ENCODE assay signal across 26 mouse cellular contexts in the genomic region with DNA sequence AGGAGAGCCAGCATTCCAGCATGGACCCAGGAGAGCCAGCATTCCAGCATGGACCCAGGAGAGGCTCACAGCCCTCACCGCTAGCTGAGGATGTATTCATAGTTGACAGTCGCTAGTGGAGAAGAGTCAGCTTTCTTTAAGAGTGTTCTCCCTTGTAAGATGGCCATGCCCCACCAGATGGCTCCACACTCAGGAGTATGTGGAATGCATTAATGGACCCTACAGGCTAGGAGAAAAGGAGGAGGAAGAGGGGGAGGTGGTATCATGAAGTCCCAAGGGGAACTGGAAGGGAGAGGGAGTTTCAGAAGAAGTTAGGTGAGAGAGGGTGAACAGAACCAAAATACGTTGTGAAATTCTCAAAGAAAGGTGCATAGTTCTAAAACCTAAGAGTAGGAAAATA. TPM values are rescaled to one million over a fixed set of nuclear protein-coding genes. Genes with fewer than 3 reads are reported as not detected.
DNase-seq lines count a peak whose midpoint lies in the region; ATAC-seq and TF ChIP-seq lines count a peak whose summit lies in the region.
"Had no signal": no experiment of that assay in that cellular context is flagged by ENCODE, and none has a peak within 500 bp of the region (broad histone marks: within the 10 kb centered on the region; RNA-seq: fewer than 3 reads in every experiment).

No protein-coding gene starts in this region.

- DNase-seq in midbrain, embryonic 11.5 days (ENCODE audit: low spot score, missing footprints): peak; percentile 81
- peak; percentile 24 for DNase-seq in NIH3T3 (ENCODE audit: low read depth)
- DNase-seq in stomach, postnatal 0 days (ENCODE audit: low spot score): no peak
- no peak for DNase-seq in left cerebral cortex, adult 11 months (ENCODE audit: low spot score)
- DNase-seq: adrenal gland, adult 2 months; cerebellum, adult 11-12 months; cerebellum, postnatal 14 days; gastrocnemius, postnatal 36 days; heart, postnatal 4 days; kidney, adult 9 months; kidney, postnatal 36 days; lung, postnatal 10 days had no signal

- 5% methylated on average over 3 of the region's 3 CpGs for WGBS in intestine, postnatal 0 days
- WGBS in intestine, embryonic 15.5 days: 6% methylated on average over 3 of the region's 3 CpGs
- WGBS in midbrain, embryonic 11.5 days: 11% methylated on average over 3 of the region's 3 CpGs
- 3% methylated on average over 3 of the region's 3 CpGs for WGBS in midbrain, embryonic 13.5 days
- 13% methylated on average over 3 of the region's 3 CpGs for WGBS in stomach, postnatal 0 days

- ATAC-seq in intestine, postnatal 0 days: no peak
- no peak for ATAC-seq in intestine, embryonic 15.5 days
- no peak for ATAC-seq in midbrain, embryonic 11.5 days (ENCODE audit: low FRiP score)
- ATAC-seq in midbrain, embryonic 13.5 days: no peak
- no peak for ATAC-seq in stomach, postnatal 0 days (ENCODE audit: low FRiP score, low TSS enrichment)
- ATAC-seq: midbrain, embryonic 16.5 days had no signal

- H3K4me2 ChIP-seq in intestine, postnatal 0 days (replicated peaks; ENCODE audit: low read depth): no peak overlapping the region
- H3K4me2 ChIP-seq in intestine, embryonic 15.5 days (replicated peaks): no peak overlapping the region
- H3K4me2 ChIP-seq in midbrain, embryonic 11.5 days: no peak overlapping the region
- no peak overlapping the region for H3K4me2 ChIP-seq in midbrain, embryonic 13.5 days (replicated peaks)
- no peak overlapping the region for H3K4me2 ChIP-seq in stomach, postnatal 0 days (replicated peaks; ENCODE audit: low read depth)
- H3K4me2 ChIP-seq: heart, embryonic 15.5 days; limb, embryonic 15.5 days; liver, embryonic 15.5 days had no signal

- H3K4me3 ChIP-seq in intestine, postnatal 0 days (ENCODE audit: low read depth, low read length): no peak overlapping the region
- H3K4me3 ChIP-seq in intestine, embryonic 15.5 days (replicated peaks): no peak overlapping the region
- no peak overlapping the region for H3K4me3 ChIP-seq in midbrain, embryonic 11.5 days (ENCODE audit: low read depth, low read length)
- H3K4me3 ChIP-seq in midbrain, embryonic 13.5 days (replicated peaks): no peak overlapping the region
- no peak overlapping the region for H3K4me3 ChIP-seq in stomach, postnatal 0 days (ENCODE audit: low read depth, low read length)
- H3K4me3 ChIP-seq: forebrain, embryonic 10.5 days; heart, embryonic 15.5 days; limb, embryonic 15.5 days; liver, embryonic 15.5 days; megakaryocyte, embryonic 14.5 days had no signal

- peaks cover 95% of the 10 kb centered on the region for H3K27me3 ChIP-seq in intestine, postnatal 0 days (replicated peaks; ENCODE audit: control insufficient read depth, insufficient read depth, low read length)
- H3K27me3 ChIP-seq in intestine, embryonic 15.5 days (replicated peaks): peaks cover 93% of the 10 kb centered on the region
- peaks cover 93% of the 10 kb centered on the region for H3K27me3 ChIP-seq in midbrain, embryonic 11.5 days (ENCODE audit: control insufficient read depth, insufficient read depth, low read length)
- peaks cover 98% of the 10 kb centered on the region for H3K27me3 ChIP-seq in midbrain, embryonic 13.5 days
- peaks cover 24% of the 10 kb centered on the region for H3K27me3 ChIP-seq in stomach, postnatal 0 days (ENCODE audit: control insufficient read depth, insufficient read depth, low read length)

- TF ChIP-seq CTCF in intestine, postnatal 0 days (IDR thresholded peaks at IDR 0.05; ENCODE audit: low read depth): peak; percentile 49
- TF ChIP-seq CTCF in stomach, postnatal 0 days (IDR thresholded peaks at IDR 0.05; ENCODE audit: low read depth): peak; percentile 46

- no peak overlapping the region for H3K27ac ChIP-seq in intestine, postnatal 0 days (ENCODE audit: low read depth, low read length)
- H3K27ac ChIP-seq in intestine, embryonic 15.5 days: no peak overlapping the region
- H3K27ac ChIP-seq in midbrain, embryonic 11.5 days (ENCODE audit: low read depth, low read length): no peak overlapping the region
- H3K27ac ChIP-seq in midbrain, embryonic 13.5 days: no peak overlapping the region
- no peak overlapping the region for H3K27ac ChIP-seq in stomach, postnatal 0 days (replicated peaks)
- H3K27ac ChIP-seq: forebrain, embryonic 10.5 days; heart, embryonic 15.5 days; limb, embryonic 15.5 days; liver, embryonic 15.5 days had no signal

- TF ChIP-seq EP300 in stomach, postnatal 0 days (optimal IDR thresholded peaks at IDR 0.05): no peak

- H3K9ac ChIP-seq in intestine, postnatal 0 days (ENCODE audit: low read depth, low read length): no peak overlapping the region
- H3K9ac ChIP-seq in intestine, embryonic 15.5 days: no peak overlapping the region
- H3K9ac ChIP-seq in midbrain, embryonic 11.5 days (ENCODE audit: low read length): no peak overlapping the region
- H3K9ac ChIP-seq in midbrain, embryonic 13.5 days (replicated peaks): no peak overlapping the region
- H3K9ac ChIP-seq in stomach, postnatal 0 days (ENCODE audit: low read length): no peak overlapping the region
- H3K9ac ChIP-seq: heart, embryonic 15.5 days; limb, embryonic 15.5 days; liver, embryonic 15.5 days had no signal

- H3K36me3 ChIP-seq in intestine, postnatal 0 days (ENCODE audit: control insufficient read depth, insufficient read depth): no peaks in the 10 kb centered on the region
- no peaks in the 10 kb centered on the region for H3K36me3 ChIP-seq in intestine, embryonic 15.5 days
- no peaks in the 10 kb centered on the region for H3K36me3 ChIP-seq in midbrain, embryonic 11.5 days (ENCODE audit: control insufficient read depth, insufficient read depth, low read length)
- H3K36me3 ChIP-seq in midbrain, embryonic 13.5 days: no peaks in the 10 kb centered on the region
- H3K36me3 ChIP-seq in stomach, postnatal 0 days (ENCODE audit: control insufficient read depth, insufficient read depth, low read length): no peaks in the 10 kb centered on the region
- H3K36me3 ChIP-seq: forebrain, embryonic 10.5 days; heart, embryonic 15.5 days; limb, embryonic 15.5 days; liver, embryonic 15.5 days had no signal

- H3K9me3 ChIP-seq in intestine, postnatal 0 days (ENCODE audit: control insufficient read depth): no peaks in the 10 kb centered on the region
- no peaks in the 10 kb centered on the region for H3K9me3 ChIP-seq in intestine, embryonic 15.5 days
- H3K9me3 ChIP-seq in midbrain, embryonic 11.5 days (ENCODE audit: control insufficient read depth, low read length): no peaks in the 10 kb centered on the region
- H3K9me3 ChIP-seq in midbrain, embryonic 13.5 days: no peaks in the 10 kb centered on the region
- no peaks in the 10 kb centered on the region for H3K9me3 ChIP-seq in stomach, postnatal 0 days (ENCODE audit: control insufficient read depth, low read length)
- H3K9me3 ChIP-seq: forebrain, embryonic 10.5 days; heart, embryonic 15.5 days; limb, embryonic 15.5 days; liver, embryonic 15.5 days; megakaryocyte, embryonic 14.5 days had no signal

- H3K4me1 ChIP-seq in intestine, postnatal 0 days (replicated peaks; ENCODE audit: control insufficient read depth, insufficient read depth, low read length): no peaks in the 10 kb centered on the region
- H3K4me1 ChIP-seq in intestine, embryonic 15.5 days (replicated peaks): no peaks in the 10 kb centered on the region
- no peaks in the 10 kb centered on the region for H3K4me1 ChIP-seq in midbrain, embryonic 11.5 days (ENCODE audit: control insufficient read depth, insufficient read depth, low read length)
- H3K4me1 ChIP-seq in midbrain, embryonic 13.5 days (replicated peaks): 0 out of 2 replicates have a peak, but pooled peaks cover 4% of the 10 kb centered on the region
- H3K4me1 ChIP-seq in stomach, postnatal 0 days (replicated peaks; ENCODE audit: control insufficient read depth, insufficient read depth): no peaks in the 10 kb centered on the region
- H3K4me1 ChIP-seq: liver, embryonic 15.5 days had no signal

RNA-seq across cellular contexts. Expression of gene Vax2, which starts 15.3 kb away (rescaled TPM):
- not detected in 2 replicates for polyA plus RNA-seq in intestine, postnatal 0 days (2015; fragmentation: Nextera tagmentation; extraction: Ambion mirVana)
- polyA plus RNA-seq in intestine, embryonic 15.5 days (2015; fragmentation: Nextera tagmentation; extraction: Ambion mirVana): not detected in 2 replicates
- 0.25 and 0.26 TPM in 2 replicates for polyA plus RNA-seq in midbrain, embryonic 11.5 days (2014; fragmentation: Nextera tagmentation; extraction: Ambion mirVana)
- 0.32 and 0.46 TPM in 2 replicates for polyA plus RNA-seq in midbrain, embryonic 13.5 days (2015; fragmentation: Nextera tagmentation; extraction: Ambion mirVana)
- polyA plus RNA-seq in stomach, postnatal 0 days (2015; fragmentation: Nextera tagmentation; extraction: Ambion mirVana): 0.07 TPM in 1 of 2 replicates, not detected in the other
- polyA plus RNA-seq: adrenal gland, adult 2 months; heart, embryonic 15.5 days; liver, embryonic 15.5 days; midbrain, embryonic 16.5 days; neural tube, embryonic 14.5 days; stomach, embryonic 16.5 days; thymus, postnatal 0 days had no signal

RNA-seq across cellular contexts. Expression of gene Cd207, which starts 18.1 kb away (rescaled TPM):
- polyA plus RNA-seq in intestine, postnatal 0 days (2015; fragmentation: Nextera tagmentation; extraction: Ambion mirVana): not detected in 2 replicates
- polyA plus RNA-seq in intestine, embryonic 15.5 days (2015; fragmentation: Nextera tagmentation; extraction: Ambion mirVana): not detected in 2 replicates
- not detected in 2 replicates for polyA plus RNA-seq in midbrain, embryonic 11.5 days (2014; fragmentation: Nextera tagmentation; extraction: Ambion mirVana)
- not detected in 2 replicates for polyA plus RNA-seq in midbrain, embryonic 13.5 days (2015; fragmentation: Nextera tagmentation; extraction: Ambion mirVana)
- polyA plus RNA-seq in stomach, postnatal 0 days (2015; fragmentation: Nextera tagmentation; extraction: Ambion mirVana): not detected in 2 replicates
- polyA plus RNA-seq: C2C12; embryonic facial prominence, embryonic 11.5 days; forebrain, embryonic 10.5 days; limb, embryonic 15.5 days; midbrain, embryonic 16.5 days; neural tube, embryonic 14.5 days had no signal

RNA-seq across cellular contexts. Expression of gene Clec4f, which starts 39.7 kb away (rescaled TPM):
- 4.5 and 5.3 TPM in 2 replicates for polyA plus RNA-seq in intestine, postnatal 0 days (2015; fragmentation: Nextera tagmentation; extraction: Ambion mirVana)
- 0.09 and 0.15 TPM in 2 replicates for polyA plus RNA-seq in intestine, embryonic 15.5 days (2015; fragmentation: Nextera tagmentation; extraction: Ambion mirVana)
- not detected in 2 replicates for polyA plus RNA-seq in midbrain, embryonic 11.5 days (2014; fragmentation: Nextera tagmentation; extraction: Ambion mirVana)
- polyA plus RNA-seq in midbrain, embryonic 13.5 days (2015; fragmentation: Nextera tagmentation; extraction: Ambion mirVana): not detected in 2 replicates
- polyA plus RNA-seq in stomach, postnatal 0 days (2015; fragmentation: Nextera tagmentation; extraction: Ambion mirVana): 0.11 and 0.15 TPM in 2 replicates
- polyA plus RNA-seq: adrenal gland, adult 2 months; C2C12; embryonic facial prominence, embryonic 11.5 days; forebrain, embryonic 10.5 days; limb, embryonic 15.5 days; midbrain, embryonic 16.5 days had no signal

RNA-seq across cellular contexts. Expression of gene Atp6v1b1, which starts 47.1 kb away (rescaled TPM):
- not detected in 2 replicates for polyA plus RNA-seq in intestine, postnatal 0 days (2015; fragmentation: Nextera tagmentation; extraction: Ambion mirVana)
- polyA plus RNA-seq in intestine, embryonic 15.5 days (2015; fragmentation: Nextera tagmentation; extraction: Ambion mirVana): 0.08 TPM in 1 of 2 replicates, not detected in the other
- not detected in 2 replicates for polyA plus RNA-seq in midbrain, embryonic 11.5 days (2014; fragmentation: Nextera tagmentation; extraction: Ambion mirVana)
- not detected in 2 replicates for polyA plus RNA-seq in midbrain, embryonic 13.5 days (2015; fragmentation: Nextera tagmentation; extraction: Ambion mirVana)
- polyA plus RNA-seq in stomach, postnatal 0 days (2015; fragmentation: Nextera tagmentation; extraction: Ambion mirVana): 0.08 and 0.30 TPM in 2 replicates
- polyA plus RNA-seq: adrenal gland, adult 2 months; C2C12; forebrain, embryonic 10.5 days; heart, embryonic 15.5 days; limb, embryonic 15.5 days; liver, embryonic 15.5 days; midbrain, embryonic 16.5 days; neural tube, embryonic 14.5 days; stomach, embryonic 16.5 days had no signal

Comparison
In these comparisons a context has a peak if more than half of its experiments do, and no peak if none do; other contexts are left out.
1. DNase-seq: peak in midbrain, embryonic 11.5 days (single experiment) and NIH3T3 (single experiment); none in stomach, postnatal 0 days (single experiment) and left cerebral cortex, adult 11 months (single experiment).